Mouse (Mus musculus): ENCODE measurements around the gene Katnbl1.

- TF ChIP-seq CTCF (IDR thresholded peaks at IDR 0.05; ENCODE audit: control insufficient read depth, insufficient read depth, insufficient replicate concordance, low read depth, low read length) (no peak), POLR2A (IDR thresholded peaks at IDR 0.05; ENCODE audit: control insufficient read depth, low read depth, low read length) (no peak)
Observed at GRCm38 (mm10) chr2:112380131-112380530, 1.1 kb downstream of the Katnbl1 start.
